In the genomic region with DNA sequence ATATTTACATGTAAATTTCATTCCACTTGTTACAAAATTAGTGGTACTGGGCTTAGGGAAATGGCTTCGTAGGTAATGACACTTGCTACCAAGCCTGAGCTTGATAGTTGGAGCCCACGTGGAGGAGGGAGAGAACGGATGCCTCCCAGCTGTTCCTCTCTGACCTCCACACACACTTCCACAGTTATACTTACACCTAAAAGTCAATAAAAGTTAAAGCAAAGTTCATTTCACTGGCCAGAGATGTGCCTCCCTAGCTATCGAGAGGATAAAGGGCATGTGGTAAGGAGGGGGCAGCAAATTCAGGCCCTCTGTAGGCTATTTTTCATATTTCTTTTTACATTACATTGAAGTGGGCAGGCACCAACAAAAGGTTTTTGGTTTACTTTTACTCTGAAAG, we compare ENCODE assay signal across 19 mouse cellular contexts.
"Had no signal": no experiment of that assay in that cellular context is flagged by ENCODE, and none has a peak within 500 bp of the region (broad histone marks: within the 10 kb centered on the region; RNA-seq: fewer than 3 reads in every experiment).

No protein-coding gene starts in this region.

- H3K27ac ChIP-seq: liver, embryonic 13.5 days; lung, embryonic 15.5 days; macrophage; neural tube, embryonic 13.5 days; stomach, embryonic 15.5 days had no signal

- H3K9me3 ChIP-seq: lung, embryonic 15.5 days; neural tube, embryonic 13.5 days; stomach, embryonic 15.5 days had no signal

- H3K4me3 ChIP-seq: liver, embryonic 13.5 days; lung, embryonic 15.5 days; megakaryocyte, embryonic 14.5 days; neural tube, embryonic 13.5 days; stomach, embryonic 15.5 days had no signal

- H3K27me3 ChIP-seq: liver, embryonic 13.5 days; lung, embryonic 15.5 days; megakaryocyte, embryonic 14.5 days; neural tube, embryonic 13.5 days; stomach, embryonic 15.5 days had no signal

- ATAC-seq: hindbrain, embryonic 16.5 days; inflammation-experienced regulatory T-cells, adult 6 months; midbrain, embryonic 16.5 days had no signal

- H3K4me2 ChIP-seq: liver, embryonic 13.5 days; lung, embryonic 15.5 days; midbrain, embryonic 11.5 days; neural tube, embryonic 13.5 days; stomach, embryonic 15.5 days had no signal

- DNase-seq: kidney, adult 8-10 months; kidney, postnatal 14 days; left cerebral cortex, postnatal 4 days; liver, embryonic 13.5 days; lung, postnatal 14 days; retina, postnatal 1 day; right cerebral cortex, postnatal 4 days; spleen, adult 18-20 months; thymus, adult 2 months; thymus, postnatal 25 days had no signal

- H3K4me1 ChIP-seq: neural tube, embryonic 13.5 days had no signal

- H3K9ac ChIP-seq: liver, embryonic 13.5 days; lung, embryonic 15.5 days; neural tube, embryonic 13.5 days; stomach, embryonic 15.5 days had no signal
